Mouse (Mus musculus) right cerebral cortex, postnatal 36 days (tissue): ENCODE measurements around the gene Itpk1.
A peak's percentile ranks its signal among the peaks of the same experiment; 100 is the strongest.
"Not testable (repeated sequence)": the region's sequence is repeated elsewhere in the genome, so short reads cannot be mapped to it uniquely, and the experiment has no call there.

ENCODE experiments used
- DNase-seq, 2 experiments: peaks; one replicate each; pipeline ENCODE4 v3.0.0; 2022; ENCODE audit warnings: low spot score in 2 of 2, mixed read lengths in 1 of 2

The Itpk1 gene

GRCm38 (mm10) chr12:102660906-102661651 is 43.7 kb downstream of the Itpk1 start:
- no peak for DNase-seq

- peak; percentile 44 to 76 for DNase-seq
Observed at GRCm38 (mm10) chr12:102653003-102653402, 51.7 kb downstream of the Itpk1 start.

DNA sequence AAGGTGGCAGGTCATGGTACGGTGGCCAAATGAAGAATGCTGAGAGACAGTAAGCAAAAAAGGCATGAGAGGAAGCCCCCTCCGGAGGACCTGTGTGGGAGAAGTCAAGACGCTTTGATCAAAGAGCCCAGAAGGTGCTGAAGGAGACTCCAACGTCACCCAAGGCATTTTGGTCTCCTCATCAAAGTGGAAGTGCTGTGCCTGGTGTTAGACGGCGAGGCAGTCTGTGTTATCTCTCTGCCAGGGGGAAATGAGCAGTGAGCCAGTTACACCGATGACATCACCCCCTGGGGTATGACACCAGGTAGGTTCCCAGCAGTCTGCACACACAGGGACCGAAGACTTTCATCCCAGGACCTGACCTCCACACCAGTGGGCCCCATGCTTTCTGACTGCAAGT is 52.3 kb downstream of the Itpk1 start:
- no peak for DNase-seq

DNA sequence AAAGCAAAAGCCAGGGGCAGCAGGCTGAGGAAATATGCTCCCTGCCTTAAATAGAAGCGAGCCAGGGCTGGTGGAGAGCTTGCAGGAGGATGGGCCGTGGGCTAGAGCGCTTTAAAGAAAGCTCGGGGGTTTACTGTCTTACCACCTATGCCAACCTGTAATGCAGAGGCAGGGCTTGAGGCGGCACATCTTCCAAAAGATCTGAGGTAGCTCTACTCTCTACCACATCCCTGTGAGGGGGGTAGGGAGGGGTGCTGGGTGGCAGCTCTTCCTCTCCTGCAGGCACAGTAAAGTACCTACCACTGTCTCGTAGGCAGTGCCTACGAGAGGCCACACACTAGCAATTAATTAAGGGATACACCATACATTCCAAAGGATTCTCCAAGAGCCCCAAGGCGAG is 52.9 kb downstream of the Itpk1 start:
- DNase-seq = no peak

GRCm38 (mm10) chr12:102651401-102651800 is 53.3 kb downstream of the Itpk1 start:
- DNase-seq = no peak

DNA sequence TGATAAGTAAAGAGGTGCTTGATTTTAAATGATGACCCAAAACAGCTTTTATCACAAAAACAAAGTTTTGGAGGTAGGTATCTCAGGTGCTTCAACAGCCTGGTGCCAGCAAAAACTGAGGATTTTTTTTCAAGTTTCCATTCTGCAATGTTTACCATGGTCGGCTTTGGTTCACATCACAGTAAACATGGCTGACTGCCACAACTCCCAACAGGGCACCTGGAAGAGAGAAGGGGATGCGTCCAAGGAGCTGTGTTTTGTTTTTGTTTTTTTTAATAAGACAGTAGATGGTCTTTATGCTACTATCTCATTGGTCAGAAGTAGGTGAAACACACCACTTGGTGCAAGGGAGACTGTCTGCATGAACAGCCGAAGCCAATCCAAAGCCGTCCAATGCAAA is 54.1 kb downstream of the Itpk1 start:
- DNase-seq = no peak

GRCm38 (mm10) chr12:102647839-102648564 is 56.7 kb downstream of the Itpk1 start:
- DNase-seq = no peak

- DNase-seq = no peak
Observed at GRCm38 (mm10) chr12:102646586-102647260, 58.0 kb downstream of the Itpk1 start.

DNA sequence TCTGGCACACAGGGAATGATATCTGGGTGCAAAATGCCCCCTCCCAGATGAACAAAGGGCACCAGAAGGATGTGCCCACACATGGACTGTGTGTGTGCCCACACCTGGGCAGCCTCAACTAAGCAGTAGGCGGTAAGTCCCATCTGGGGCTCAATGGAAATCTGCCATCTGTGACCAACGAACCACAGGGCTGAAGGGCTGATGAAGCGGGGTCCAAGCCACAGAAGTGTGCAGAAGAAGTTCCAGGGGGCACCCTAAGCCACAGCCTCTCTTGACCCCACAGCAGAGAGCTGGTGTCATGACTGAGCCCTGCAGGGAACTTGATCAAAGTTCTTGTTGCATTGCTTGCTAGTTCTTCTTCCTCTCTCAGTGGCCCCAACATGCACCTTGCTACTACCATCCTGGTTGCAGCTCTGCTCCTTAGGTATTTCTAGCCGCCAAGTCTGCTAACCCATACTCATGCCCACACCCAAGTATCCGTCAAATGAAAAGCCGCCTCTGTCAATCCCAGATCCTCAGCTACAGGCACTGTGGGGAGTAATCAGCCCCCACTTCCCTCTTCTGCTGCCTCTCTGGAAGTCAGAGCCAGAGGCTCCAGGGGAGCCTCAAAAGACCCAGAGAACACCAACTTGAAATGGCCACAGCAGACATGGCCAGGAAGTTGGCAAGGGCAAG is 58.7 kb downstream of the Itpk1 start:
- no peak for DNase-seq

- no peak for DNase-seq
Observed at GRCm38 (mm10) chr12:102643316-102643715, 61.4 kb downstream of the Itpk1 start.

- peak; percentile 51 to 56 for DNase-seq
Observed at GRCm38 (mm10) chr12:102640436-102641163, 64.1 kb downstream of the Itpk1 start.

DNA sequence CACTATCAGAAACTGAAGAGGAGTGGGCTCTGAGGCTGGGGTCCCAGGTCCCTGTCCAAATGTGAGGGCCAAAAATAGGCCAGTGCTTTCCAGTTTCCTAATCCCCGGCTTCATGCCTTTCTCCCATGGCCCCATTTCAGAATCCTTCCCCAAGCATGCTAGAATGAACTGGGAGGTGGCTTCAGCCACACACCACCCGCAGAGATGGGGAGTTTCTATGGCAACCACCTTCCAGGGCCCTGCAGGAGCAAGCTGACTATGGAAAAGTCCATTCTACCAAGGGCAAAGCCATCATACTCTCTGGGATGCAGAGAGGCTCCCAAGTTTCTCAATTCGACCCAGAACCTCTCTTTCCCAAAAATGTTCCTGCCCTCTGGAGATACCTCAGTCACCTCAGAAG is 65.9 kb downstream of the Itpk1 start:
- no peak for DNase-seq

- no peak for DNase-seq
Observed at GRCm38 (mm10) chr12:102637235-102637634, 67.5 kb downstream of the Itpk1 start.

- no peak for DNase-seq
Observed at GRCm38 (mm10) chr12:102634436-102635050, 70.2 kb downstream of the Itpk1 start.

DNA sequence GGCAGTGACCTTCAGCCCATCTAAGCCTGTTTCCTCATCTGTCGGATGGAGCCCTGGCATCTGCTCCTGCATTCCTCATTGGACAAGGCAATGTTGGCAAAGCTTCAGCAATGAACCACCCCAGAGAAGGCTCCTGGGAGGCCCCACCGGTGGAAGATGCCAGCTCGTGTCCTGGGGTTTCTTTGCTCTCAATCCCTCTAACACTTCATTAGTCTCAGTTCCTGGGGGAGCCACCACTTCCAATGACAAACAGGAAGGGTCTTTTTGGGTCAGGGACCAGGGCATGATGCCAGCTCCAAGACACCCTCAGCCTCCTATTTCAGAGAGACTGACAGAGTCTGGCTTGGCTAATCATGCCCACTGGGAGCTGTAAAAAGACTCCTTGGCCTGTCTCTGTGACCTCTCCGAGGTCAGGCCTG is 71.6 kb downstream of the Itpk1 start:
- no peak for DNase-seq

- DNase-seq = no peak
Observed at GRCm38 (mm10) chr12:102631690-102632089, 73.0 kb downstream of the Itpk1 start.

GRCm38 (mm10) chr12:102630471-102630870 is 74.3 kb downstream of the Itpk1 start:
- not testable (repeated sequence) for DNase-seq

DNA sequence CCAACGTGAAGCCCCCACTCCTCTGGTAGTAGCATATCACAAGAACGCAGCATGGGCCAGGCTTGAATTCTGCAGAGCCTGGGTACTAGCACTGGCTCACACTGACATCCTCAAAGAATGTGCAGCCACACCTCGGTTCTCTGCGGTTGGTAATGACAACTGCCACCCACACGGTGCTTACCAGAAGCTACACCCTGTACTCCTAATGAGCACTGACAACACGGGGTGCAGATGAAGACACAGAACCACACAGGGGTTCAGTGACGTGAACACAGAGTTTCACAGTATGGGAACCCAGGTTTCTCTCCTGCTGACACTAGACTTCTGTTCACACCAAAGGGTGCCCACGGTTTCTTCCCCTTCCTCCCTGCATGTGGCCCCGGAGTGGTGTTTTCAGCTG is 76.5 kb downstream of the Itpk1 start:
- DNase-seq = no peak

DNA sequence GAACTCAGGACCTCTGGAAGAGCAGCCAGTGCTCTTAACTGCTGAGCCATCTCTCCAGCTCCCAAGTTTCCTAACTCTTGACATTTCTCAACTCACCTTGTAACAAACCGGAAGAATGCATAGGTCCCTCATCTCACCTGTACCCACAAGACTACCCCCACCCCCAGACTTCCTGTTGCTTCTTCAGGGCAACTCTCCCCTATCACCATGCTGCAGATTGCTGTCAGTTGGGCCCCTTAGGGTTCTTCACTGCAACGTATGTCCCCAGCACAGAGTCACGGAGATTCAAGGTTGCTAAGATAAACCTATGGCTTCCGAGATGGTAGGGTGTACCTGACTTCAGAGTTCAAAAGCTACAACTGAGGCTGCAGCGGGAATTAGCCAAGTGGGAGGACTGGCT is 77.2 kb downstream of the Itpk1 start:
- no peak for DNase-seq

GRCm38 (mm10) chr12:102626841-102627240 is 77.9 kb downstream of the Itpk1 start:
- no peak for DNase-seq

GRCm38 (mm10) chr12:102625717-102626116 is 79.0 kb downstream of the Itpk1 start:
- no peak for DNase-seq
